Mouse (Mus musculus): ENCODE results near the gene Tmem37. TPM values are rescaled to one million over a fixed set of nuclear protein-coding genes. Genes with fewer than 3 reads are reported as not detected.

Gene Tmem37
- polyA plus RNA-seq, 1 experiment from 2014 or later: 6.7 TPM

- Histone ChIP-seq H3K4me1 (no peaks in the 10 kb centered on the region; the same call in 1 of the 2 replicates), H3K27me3 (ENCODE audit: poor library complexity, severe bottlenecking) (no peaks in the 10 kb centered on the region), H3K27ac (no peak overlapping the region), H3K36me3 (replicated peaks) (no peaks in the 10 kb centered on the region), H3K4me3 (no peak overlapping the region), H3K9me3 (no peaks in the 10 kb centered on the region)
- DNase-seq (ENCODE audit: extremely low spot score, low spot score): no peak
- WGBS: 88% methylated on average over 9 of the region's 9 CpGs
These were observed 35.3 kb downstream of the Tmem37 start for GRCm38 (mm10) chr1:120038594-120038993.

- Histone ChIP-seq H3K27ac (no peak overlapping the region), H3K27me3 (ENCODE audit: poor library complexity, severe bottlenecking) (no peaks in the 10 kb centered on the region), H3K4me1 (peaks cover 6% of the 10 kb centered on the region), H3K36me3 (replicated peaks) (no peaks in the 10 kb centered on the region), H3K9me3 (no peaks in the 10 kb centered on the region), H3K4me3 (no peak overlapping the region)
- whole genome bisulfite sequencing: 82% methylated on average over 9 of the region's 9 CpGs
- DNase-seq (ENCODE audit: extremely low spot score, low spot score): no peak
These were observed 36.7 kb downstream of the Tmem37 start for GRCm38 (mm10) chr1:120037021-120037683.

GRCm38 (mm10) chr1:120035456-120036034, 38.3 kb downstream of the Tmem37 start:
- DNase-seq (ENCODE audit: extremely low spot score, low spot score): no peak
- Histone ChIP-seq H3K4me3 (no peak overlapping the region), H3K4me1 (peaks cover 6% of the 10 kb centered on the region), H3K36me3 (replicated peaks) (no peaks in the 10 kb centered on the region), H3K27ac (no peak overlapping the region), H3K27me3 (ENCODE audit: poor library complexity, severe bottlenecking) (no peaks in the 10 kb centered on the region), H3K9me3 (no peaks in the 10 kb centered on the region)
- 81% methylated on average over 7 of the region's 7 CpGs for WGBS

- DNase-seq (ENCODE audit: extremely low spot score, low spot score): no peak
- H3K27me3 ChIP-seq (ENCODE audit: poor library complexity, severe bottlenecking): no peaks in the 10 kb centered on the region
- H3K4me1 ChIP-seq: peaks cover 6% of the 10 kb centered on the region
- H3K27ac ChIP-seq: no peak overlapping the region
- H3K4me3 ChIP-seq: no peak overlapping the region
- WGBS: 74% methylated on average over 1 of the region's 1 CpGs
- no peaks in the 10 kb centered on the region for H3K36me3 ChIP-seq (replicated peaks)
- H3K9me3 ChIP-seq: no peaks in the 10 kb centered on the region
These were observed 39.1 kb downstream of the Tmem37 start for GRCm38 (mm10) chr1:120034793-120035192.

GRCm38 (mm10) chr1:120033469-120033854, 40.4 kb downstream of the Tmem37 start:
- H3K4me1 ChIP-seq: peaks cover 6% of the 10 kb centered on the region
- no peak for DNase-seq (ENCODE audit: extremely low spot score, low spot score)
- H3K27ac ChIP-seq: no peak overlapping the region
- no peak overlapping the region for H3K4me3 ChIP-seq
- no peaks in the 10 kb centered on the region for H3K36me3 ChIP-seq (replicated peaks)
- no peaks in the 10 kb centered on the region for H3K27me3 ChIP-seq (ENCODE audit: poor library complexity, severe bottlenecking)
- 85% methylated on average over 2 of the region's 2 CpGs for WGBS
- H3K9me3 ChIP-seq: no peaks in the 10 kb centered on the region

- peak; percentile 77 for DNase-seq (ENCODE audit: extremely low spot score, low spot score)
- WGBS: 44% methylated on average over 10 of the region's 10 CpGs
These were observed 40.9 kb downstream of the Tmem37 start for GRCm38 (mm10) chr1:120032804-120033468.

GRCm38 (mm10) chr1:120030474-120030873, 43.4 kb downstream of the Tmem37 start:
- no peak overlapping the region for H3K27ac ChIP-seq
- H3K27me3 ChIP-seq (ENCODE audit: poor library complexity, severe bottlenecking): no peaks in the 10 kb centered on the region
- 87% methylated on average over 3 of the region's 3 CpGs for WGBS
- no peaks in the 10 kb centered on the region for H3K9me3 ChIP-seq
- no peak for DNase-seq (ENCODE audit: extremely low spot score, low spot score)
- no peak overlapping the region for H3K4me3 ChIP-seq
- H3K4me1 ChIP-seq: peaks cover 6% of the 10 kb centered on the region
- H3K36me3 ChIP-seq (replicated peaks): no peaks in the 10 kb centered on the region

More at GRCm38 (mm10) chr1:120032804-120033468, 40.9 kb downstream of the Tmem37 start:
- H3K27ac ChIP-seq: no peak overlapping the region
- no peaks in the 10 kb centered on the region for H3K36me3 ChIP-seq (replicated peaks)
- H3K9me3 ChIP-seq: no peaks in the 10 kb centered on the region
- H3K4me1 ChIP-seq: peaks cover 6% of the 10 kb centered on the region
- H3K27me3 ChIP-seq (ENCODE audit: poor library complexity, severe bottlenecking): no peaks in the 10 kb centered on the region
- no peak overlapping the region for H3K4me3 ChIP-seq

- Histone ChIP-seq H3K27ac (no peak overlapping the region), H3K9me3 (no peaks in the 10 kb centered on the region), H3K27me3 (ENCODE audit: poor library complexity, severe bottlenecking) (no peaks in the 10 kb centered on the region), H3K4me3 (no peak overlapping the region), H3K36me3 (replicated peaks) (no peaks in the 10 kb centered on the region), H3K4me1 (peaks cover 10% of the 10 kb centered on the region; the same call in 1 of the 2 replicates)
- WGBS: 84% methylated on average over 4 of the region's 4 CpGs
- no peak for DNase-seq (ENCODE audit: extremely low spot score, low spot score)
These were observed 46.2 kb downstream of the Tmem37 start for GRCm38 (mm10) chr1:120027693-120028092.

- no peaks in the 10 kb centered on the region for H3K9me3 ChIP-seq
- no peak for DNase-seq (ENCODE audit: extremely low spot score, low spot score)
- 0 out of 2 replicates have a peak, but pooled peaks cover 4% of the 10 kb centered on the region for H3K27me3 ChIP-seq (ENCODE audit: poor library complexity, severe bottlenecking)
- no peak overlapping the region for H3K27ac ChIP-seq
- H3K36me3 ChIP-seq (replicated peaks): no peaks in the 10 kb centered on the region
- H3K4me1 ChIP-seq: peaks cover 10% of the 10 kb centered on the region; the same call in 1 of the 2 replicates
- H3K4me3 ChIP-seq: no peak overlapping the region
- 36% methylated on average over 2 of the region's 2 CpGs for WGBS
These were observed 48.8 kb downstream of the Tmem37 start for GRCm38 (mm10) chr1:120025050-120025439.

GRCm38 (mm10) chr1:120024331-120025049, 49.4 kb downstream of the Tmem37 start:
- Histone ChIP-seq H3K4me1 (peaks cover 10% of the 10 kb centered on the region; the same call in 1 of the 2 replicates), H3K9me3 (no peaks in the 10 kb centered on the region), H3K4me3 (no peak overlapping the region), H3K27me3 (ENCODE audit: poor library complexity, severe bottlenecking) (0 out of 2 replicates have a peak, but pooled peaks cover 4% of the 10 kb centered on the region), H3K27ac (no peak overlapping the region), H3K36me3 (replicated peaks) (no peaks in the 10 kb centered on the region)
- 78% methylated on average over 10 of the region's 10 CpGs for WGBS
- no peak for DNase-seq (ENCODE audit: extremely low spot score, low spot score)

GRCm38 (mm10) chr1:120021951-120022350, 51.9 kb downstream of the Tmem37 start:
- Histone ChIP-seq H3K9me3 (no peaks in the 10 kb centered on the region), H3K27ac (no peak overlapping the region), H3K4me3 (no peak overlapping the region), H3K36me3 (replicated peaks) (no peaks in the 10 kb centered on the region), H3K27me3 (ENCODE audit: poor library complexity, severe bottlenecking) (0 out of 2 replicates have a peak, but pooled peaks cover 4% of the 10 kb centered on the region), H3K4me1 (peaks cover 25% of the 10 kb centered on the region)
- WGBS: 95% methylated on average over 17 of the region's 17 CpGs
- DNase-seq (ENCODE audit: extremely low spot score, low spot score): no peak

- no peak for DNase-seq (ENCODE audit: extremely low spot score, low spot score)
- no peaks in the 10 kb centered on the region for H3K36me3 ChIP-seq (replicated peaks)
- H3K4me1 ChIP-seq: peaks cover 25% of the 10 kb centered on the region
- H3K9me3 ChIP-seq: no peaks in the 10 kb centered on the region
- WGBS: 78% methylated on average over 7 of the region's 7 CpGs
- no peak overlapping the region for H3K27ac ChIP-seq
- H3K4me3 ChIP-seq: no peak overlapping the region
- 0 out of 2 replicates have a peak, but pooled peaks cover 4% of the 10 kb centered on the region for H3K27me3 ChIP-seq (ENCODE audit: poor library complexity, severe bottlenecking)
These were observed 53.5 kb downstream of the Tmem37 start for GRCm38 (mm10) chr1:120020322-120020897.
